Mouse (Mus musculus): ENCODE results near the gene Pcsk5. TPM values are rescaled to one million over a fixed set of nuclear protein-coding genes. Genes with fewer than 3 reads are reported as not detected.

Pcsk5 gene
- polyA plus RNA-seq, 1 experiment from 2014 or later: 12.5 TPM

- no peak overlapping the region for H3K9ac ChIP-seq
- WGBS: 79% methylated on average over 5 of the region's 5 CpGs
- H3K4me1 ChIP-seq: no peaks in the 10 kb centered on the region
- ATAC-seq (ENCODE audit: low FRiP score): no peak
- H3K4me2 ChIP-seq: no peak overlapping the region
- H3K27me3 ChIP-seq: no peaks in the 10 kb centered on the region
- H3K27ac ChIP-seq: no peak overlapping the region
- no peak overlapping the region for H3K4me3 ChIP-seq (replicated peaks)
- no peaks in the 10 kb centered on the region for H3K36me3 ChIP-seq (replicated peaks)
- H3K9me3 ChIP-seq: no peaks in the 10 kb centered on the region
These were observed 67.6 kb downstream of the Pcsk5 start for GRCm38 (mm10) chr19:17769610-17770399.

DNA sequence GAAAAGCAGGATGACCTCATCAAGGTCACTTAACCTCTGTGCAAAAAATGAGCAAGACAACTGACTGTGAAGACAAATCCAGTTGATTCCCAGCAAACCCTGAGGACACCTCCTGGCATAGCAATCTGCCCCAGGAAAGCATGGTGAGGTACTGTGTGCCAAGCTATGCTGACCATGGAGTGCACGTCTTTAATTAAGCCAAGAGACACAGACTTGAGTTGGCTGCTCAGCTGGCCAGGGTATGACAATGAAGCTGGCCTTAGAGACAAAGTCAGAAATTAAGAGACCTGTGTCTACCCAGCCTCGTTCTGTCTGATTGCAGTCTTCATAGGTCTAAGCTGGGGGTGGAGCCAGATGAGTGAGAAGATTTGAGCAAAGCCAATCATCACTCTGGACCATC, 72.4 kb downstream of the Pcsk5 start:
- no peak for ATAC-seq (ENCODE audit: low FRiP score)
- no peak overlapping the region for H3K4me3 ChIP-seq (replicated peaks)
- no peaks in the 10 kb centered on the region for H3K27me3 ChIP-seq
- no peaks in the 10 kb centered on the region for H3K36me3 ChIP-seq (replicated peaks)
- no peak overlapping the region for H3K4me2 ChIP-seq
- no peaks in the 10 kb centered on the region for H3K9me3 ChIP-seq
- WGBS: 72% methylated on average over 2 of the region's 2 CpGs
- H3K9ac ChIP-seq: no peak overlapping the region
- H3K4me1 ChIP-seq: no peaks in the 10 kb centered on the region
- no peak overlapping the region for H3K27ac ChIP-seq

DNA sequence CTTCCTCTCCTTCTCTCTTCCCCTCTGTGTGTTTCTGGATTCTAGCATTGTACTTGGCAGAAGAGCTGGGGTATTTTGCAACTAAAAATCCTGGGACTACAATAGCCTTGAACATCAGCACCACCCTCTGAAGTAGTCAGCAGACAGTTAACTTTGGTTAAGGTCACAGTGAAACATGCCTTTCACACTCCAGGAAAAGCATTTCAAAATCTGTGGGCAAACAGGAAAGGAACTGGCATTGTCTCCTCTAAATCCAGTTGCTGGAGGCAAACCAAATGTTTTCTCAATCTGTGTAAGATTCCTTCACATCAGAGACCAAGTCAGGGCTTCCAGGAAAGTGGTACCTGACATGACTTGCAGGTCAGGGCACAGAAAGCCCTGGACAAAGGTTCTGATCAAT, 74.7 kb downstream of the Pcsk5 start:
- Histone ChIP-seq H3K36me3 (replicated peaks) (no peaks in the 10 kb centered on the region), H3K9me3 (no peaks in the 10 kb centered on the region), H3K27ac (no peak overlapping the region), H3K27me3 (no peaks in the 10 kb centered on the region), H3K4me3 (replicated peaks) (no peak overlapping the region), H3K4me2 (no peak overlapping the region), H3K4me1 (no peaks in the 10 kb centered on the region), H3K9ac (no peak overlapping the region)
- no peak for ATAC-seq (ENCODE audit: low FRiP score)

- H3K4me3 ChIP-seq (replicated peaks): no peak overlapping the region
- no peaks in the 10 kb centered on the region for H3K9me3 ChIP-seq
- H3K4me2 ChIP-seq: no peak overlapping the region
- H3K27me3 ChIP-seq: no peaks in the 10 kb centered on the region
- H3K36me3 ChIP-seq (replicated peaks): no peaks in the 10 kb centered on the region
- H3K27ac ChIP-seq: no peak overlapping the region
- no peaks in the 10 kb centered on the region for H3K4me1 ChIP-seq
- no peak overlapping the region for H3K9ac ChIP-seq
- WGBS: 77% methylated on average over 5 of the region's 5 CpGs
- ATAC-seq (ENCODE audit: low FRiP score): no peak
These were observed 75.8 kb downstream of the Pcsk5 start for GRCm38 (mm10) chr19:17761678-17762077.

- H3K27ac ChIP-seq: no peak overlapping the region
- H3K36me3 ChIP-seq (replicated peaks): no peaks in the 10 kb centered on the region
- H3K27me3 ChIP-seq: no peaks in the 10 kb centered on the region
- no peak overlapping the region for H3K4me2 ChIP-seq
- WGBS: 71% methylated on average over 3 of the region's 3 CpGs
- H3K9me3 ChIP-seq: no peaks in the 10 kb centered on the region
- no peak overlapping the region for H3K4me3 ChIP-seq (replicated peaks)
- ATAC-seq (ENCODE audit: low FRiP score): no peak
- H3K9ac ChIP-seq: no peak overlapping the region
- H3K4me1 ChIP-seq: no peaks in the 10 kb centered on the region
These were observed 84.6 kb downstream of the Pcsk5 start for GRCm38 (mm10) chr19:17752841-17753240.

DNA sequence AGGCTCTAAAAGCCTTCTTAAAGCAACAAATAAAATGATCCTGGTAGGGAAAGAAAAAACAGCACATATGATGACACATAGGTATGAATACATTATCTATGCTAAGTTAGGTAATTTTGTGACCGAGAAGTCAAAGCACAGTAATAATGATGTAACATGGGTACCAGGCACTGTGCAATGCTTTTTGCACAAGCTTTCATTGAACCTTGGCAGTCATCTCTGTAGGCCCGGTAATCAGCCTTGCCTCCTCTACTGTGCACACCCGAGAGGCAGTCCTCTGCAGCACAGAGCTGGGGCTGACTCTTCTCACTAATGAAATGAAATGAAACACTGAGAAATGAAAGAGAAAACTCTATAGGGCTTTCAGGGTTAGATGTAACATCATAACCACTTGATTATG, 89.1 kb downstream of the Pcsk5 start:
- WGBS: 93% methylated on average over 3 of the region's 3 CpGs
- no peak overlapping the region for H3K27ac ChIP-seq
- no peaks in the 10 kb centered on the region for H3K4me1 ChIP-seq
- ATAC-seq (ENCODE audit: low FRiP score): no peak
- H3K9me3 ChIP-seq: no peaks in the 10 kb centered on the region
- H3K27me3 ChIP-seq: no peaks in the 10 kb centered on the region
- H3K4me3 ChIP-seq (replicated peaks): no peak overlapping the region
- H3K9ac ChIP-seq: no peak overlapping the region
- H3K4me2 ChIP-seq: no peak overlapping the region
- no peaks in the 10 kb centered on the region for H3K36me3 ChIP-seq (replicated peaks)

- no peak for ATAC-seq (ENCODE audit: low FRiP score)
- no peak overlapping the region for H3K4me3 ChIP-seq (replicated peaks)
- H3K9me3 ChIP-seq: no peaks in the 10 kb centered on the region
- H3K36me3 ChIP-seq (replicated peaks): no peaks in the 10 kb centered on the region
- H3K27ac ChIP-seq: no peak overlapping the region
- 88% methylated on average over 2 of the region's 2 CpGs for WGBS
- H3K4me1 ChIP-seq: no peaks in the 10 kb centered on the region
- H3K27me3 ChIP-seq: no peaks in the 10 kb centered on the region
- no peak overlapping the region for H3K4me2 ChIP-seq
- H3K9ac ChIP-seq: no peak overlapping the region
These were observed 92.1 kb downstream of the Pcsk5 start for GRCm38 (mm10) chr19:17745380-17745779.

GRCm38 (mm10) chr19:17744474-17745069, 92.9 kb downstream of the Pcsk5 start:
- Histone ChIP-seq H3K4me3 (replicated peaks) (no peak overlapping the region), H3K4me2 (no peak overlapping the region), H3K4me1 (no peaks in the 10 kb centered on the region), H3K36me3 (replicated peaks) (no peaks in the 10 kb centered on the region), H3K9me3 (no peaks in the 10 kb centered on the region), H3K27ac (no peak overlapping the region), H3K27me3 (no peaks in the 10 kb centered on the region), H3K9ac (no peak overlapping the region)
- no peak for ATAC-seq (ENCODE audit: low FRiP score)
- 90% methylated on average over 8 of the region's 8 CpGs for WGBS

GRCm38 (mm10) chr19:17741465-17741864, 96.0 kb downstream of the Pcsk5 start:
- H3K36me3 ChIP-seq (replicated peaks): no peaks in the 10 kb centered on the region
- WGBS: 65% methylated on average over 1 of the region's 1 CpGs
- no peak overlapping the region for H3K9ac ChIP-seq
- no peaks in the 10 kb centered on the region for H3K27me3 ChIP-seq
- H3K9me3 ChIP-seq: no peaks in the 10 kb centered on the region
- H3K4me1 ChIP-seq: no peaks in the 10 kb centered on the region
- H3K27ac ChIP-seq: no peak overlapping the region
- H3K4me2 ChIP-seq: no peak overlapping the region
- H3K4me3 ChIP-seq (replicated peaks): no peak overlapping the region
- ATAC-seq (ENCODE audit: low FRiP score): no peak

DNA sequence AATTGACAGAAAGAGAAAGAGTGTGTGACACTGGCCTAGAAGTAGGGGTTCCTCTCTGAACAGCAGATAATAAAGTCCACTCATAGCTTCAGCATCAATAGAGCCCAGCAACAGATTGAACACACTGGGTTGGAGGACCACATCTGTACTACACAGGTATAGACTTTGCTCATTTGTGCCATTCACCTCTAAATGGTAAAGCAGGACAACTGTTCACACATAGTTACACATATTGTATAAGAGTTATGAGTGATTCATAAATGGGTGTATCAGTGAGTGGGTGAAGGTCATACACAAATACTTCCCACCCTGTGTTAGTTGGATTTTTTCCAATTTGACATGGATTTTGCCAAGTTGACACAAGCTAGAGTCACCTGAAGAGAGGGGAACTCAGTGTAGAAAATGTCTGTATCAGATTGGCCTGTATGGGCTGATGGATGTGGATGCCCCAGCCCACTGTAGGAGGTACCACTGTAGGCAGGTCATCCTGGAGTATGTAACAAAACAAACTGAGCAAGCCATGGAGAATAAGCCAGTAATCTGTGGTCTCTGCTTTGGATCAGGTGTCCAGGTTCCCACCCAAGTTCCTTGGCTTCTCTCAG, 104.7 kb downstream of the Pcsk5 start:
- Histone ChIP-seq H3K4me3 (replicated peaks) (no peak overlapping the region), H3K27ac (no peak overlapping the region), H3K4me1 (no peaks in the 10 kb centered on the region), H3K4me2 (no peak overlapping the region), H3K36me3 (replicated peaks) (no peaks in the 10 kb centered on the region), H3K27me3 (no peaks in the 10 kb centered on the region), H3K9ac (no peak overlapping the region), H3K9me3 (no peaks in the 10 kb centered on the region)
- no peak for ATAC-seq (ENCODE audit: low FRiP score)

GRCm38 (mm10) chr19:17717066-17717465, 120.4 kb downstream of the Pcsk5 start:
- Histone ChIP-seq H3K9me3 (no peaks in the 10 kb centered on the region), H3K27me3 (no peaks in the 10 kb centered on the region), H3K4me1 (no peaks in the 10 kb centered on the region), H3K27ac (no peak overlapping the region), H3K36me3 (replicated peaks) (no peaks in the 10 kb centered on the region), H3K9ac (no peak overlapping the region), H3K4me2 (no peak overlapping the region), H3K4me3 (replicated peaks) (no peak overlapping the region)
- no peak for ATAC-seq (ENCODE audit: low FRiP score)
- 78% methylated on average over 10 of the region's 10 CpGs for WGBS

GRCm38 (mm10) chr19:17715281-17715955, 122.0 kb downstream of the Pcsk5 start:
- Histone ChIP-seq H3K36me3 (replicated peaks) (no peaks in the 10 kb centered on the region), H3K27ac (no peak overlapping the region), H3K4me2 (no peak overlapping the region), H3K9ac (no peak overlapping the region), H3K4me3 (replicated peaks) (no peak overlapping the region), H3K4me1 (no peaks in the 10 kb centered on the region), H3K9me3 (no peaks in the 10 kb centered on the region), H3K27me3 (no peaks in the 10 kb centered on the region)
- no peak for ATAC-seq (ENCODE audit: low FRiP score)
- WGBS: 76% methylated on average over 9 of the region's 9 CpGs

Measured in forebrain, embryonic 12.5 days (tissue).